Mouse (Mus musculus) MEL (cell line): ENCODE measurements at regions not wholly inside any gene's neighbourhood (a gene's known extent, or its start where the extent isn't known, plus 50 kb on each side); places are given as distances from the start of the nearest gene placed in this dataset.

Source experiments
- CTCF ChIP-seq, 3 experiments: IDR thresholded peaks in 2 of 3; conservative IDR thresholded peaks in 1 of 3; 2 replicates each; pipeline ENCODE4 v1.5.1; 2011 to 2012; ENCODE audit warnings: low read length in 3 of 3, low read depth in 2 of 3, mild to moderate bottlenecking in 2 of 3, improper control_type of control experiment in 1 of 3, inconsistent platforms in 1 of 3, mixed read lengths in 1 of 3, moderate library complexity in 1 of 3; ENCODE audit not compliant: control insufficient read depth in 1 of 3, insufficient read depth in 1 of 3, poor library complexity in 1 of 3, severe bottlenecking in 1 of 3
- EP300 ChIP-seq, 2 experiments: IDR thresholded peaks; 2 replicates each; pipeline ENCODE4 v1.6.1; 2011; ENCODE audit warnings: improper control_type of control experiment in 2 of 2, low read length in 2 of 2, low read depth in 1 of 2, mild to moderate bottlenecking in 1 of 2

DNA sequence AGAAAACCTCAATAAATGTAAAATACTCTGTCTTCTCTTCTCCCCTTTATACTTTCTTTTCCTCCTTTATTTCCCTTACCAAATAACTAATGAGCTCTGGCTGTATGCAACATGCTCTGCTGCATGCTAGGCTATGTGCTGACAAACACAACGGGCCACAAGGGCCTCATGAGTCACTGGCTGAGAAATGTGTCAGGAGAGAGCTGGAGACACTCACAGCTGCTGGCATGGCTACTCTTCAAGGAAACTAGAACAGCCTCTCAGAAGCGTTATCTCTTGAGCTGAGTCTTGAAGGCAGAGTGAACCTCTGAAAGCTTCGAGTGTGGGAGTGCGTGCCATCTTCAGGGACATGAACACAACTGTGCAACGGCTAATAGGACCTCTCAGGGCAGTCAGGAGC lies 205.8 kb upstream of the Zfp462 start:
- TF ChIP-seq CTCF (IDR thresholded peaks at IDR 0.05 in 2 of 3, conservative IDR thresholded peaks at IDR 0.05 in 1 of 3; ENCODE audit: control insufficient read depth in 1 of 3, insufficient read depth in 1 of 3, low read depth in 2 of 3, low read length in 3 of 3, poor library complexity in 1 of 3, severe bottlenecking in 1 of 3), result no peak
- no peak for TF ChIP-seq EP300 (IDR thresholded peaks at IDR 0.05; ENCODE audit: low read depth in 1 of 2, low read length in 2 of 2)
